Mouse (Mus musculus) C2C12 (cell line): ENCODE results near the gene Zfr. TPM values are rescaled to one million over a fixed set of nuclear protein-coding genes. Genes with fewer than 3 reads are reported as not detected.

Experiments used
- H3K27me3 ChIP-seq: one replicate; pipeline ENCODE4 v1.6.1; 2011; ENCODE audit not compliant: control insufficient read depth, insufficient read depth, insufficient read length
- H3K36me3 ChIP-seq: one replicate; pipeline ENCODE4 v1.6.1; 2011; ENCODE audit not compliant: control insufficient read depth, insufficient read depth
- H3K4me3 ChIP-seq: one replicate; pipeline ENCODE4 v1.5.1; 2011; ENCODE audit warnings: mild to moderate bottlenecking, control low read depth; ENCODE audit not compliant: poor library complexity, insufficient read depth, severe bottlenecking
- H3K79me2 ChIP-seq: one replicate; pipeline ENCODE4 v1.6.1; 2011; ENCODE audit not compliant: control insufficient read depth, insufficient read depth
- H3K79me3 ChIP-seq: one replicate; pipeline ENCODE4 v1.6.1; 2011; ENCODE audit warnings: low read depth, control low read depth
- H3ac ChIP-seq: one replicate; pipeline ENCODE3; 2011; ENCODE audit warnings: low read depth; ENCODE audit not compliant: control insufficient read depth, insufficient read length
- CEBPB ChIP-seq: IDR thresholded peaks from one replicate; pipeline ENCODE4 v1.6.1; 2011; ENCODE audit warnings: low read depth, mild to moderate bottlenecking, control low read depth, moderate library complexity
- CTCF ChIP-seq: IDR thresholded peaks from one replicate; pipeline ENCODE4 v1.5.1; 2011; ENCODE audit not compliant: control insufficient read depth, insufficient read depth, insufficient read length
- FOSL1 ChIP-seq: IDR thresholded peaks from one replicate; pipeline ENCODE4 v1.8.0; 2011; ENCODE audit warnings: mild to moderate bottlenecking, low read length; ENCODE audit not compliant: poor library complexity, insufficient read depth, severe bottlenecking
- MAX ChIP-seq: IDR thresholded peaks from one replicate; pipeline ENCODE4 v1.6.1; 2011; ENCODE audit warnings: mild to moderate bottlenecking, control low read depth
- MYOD1 ChIP-seq: IDR thresholded peaks from one replicate; pipeline ENCODE4 v1.6.1; 2011; ENCODE audit warnings: low read depth; ENCODE audit not compliant: control insufficient read depth, insufficient read length
- MYOG ChIP-seq: IDR thresholded peaks from one replicate; pipeline ENCODE4 v1.6.1; 2011; ENCODE audit not compliant: control insufficient read depth, insufficient read length; ENCODE audit errors: extremely low read depth
- USF1 ChIP-seq: IDR thresholded peaks from one replicate; pipeline ENCODE4 v1.6.1; 2011; ENCODE audit warnings: low read depth, mild to moderate bottlenecking, control low read depth, moderate library complexity
- polyA plus RNA-seq: library from polyadenylated mRNA; unstranded; fragments of >200 nt; fragmentation: generic; extraction: Trizol; gene quantifications from one replicate; pipeline ENCODE4 v1.2.1, GENCODE M21; 2012; ENCODE audit warnings: missing spikeins

Gene Zfr
- polyA plus RNA-seq, 1 experiment = 22.4 TPM

DNA sequence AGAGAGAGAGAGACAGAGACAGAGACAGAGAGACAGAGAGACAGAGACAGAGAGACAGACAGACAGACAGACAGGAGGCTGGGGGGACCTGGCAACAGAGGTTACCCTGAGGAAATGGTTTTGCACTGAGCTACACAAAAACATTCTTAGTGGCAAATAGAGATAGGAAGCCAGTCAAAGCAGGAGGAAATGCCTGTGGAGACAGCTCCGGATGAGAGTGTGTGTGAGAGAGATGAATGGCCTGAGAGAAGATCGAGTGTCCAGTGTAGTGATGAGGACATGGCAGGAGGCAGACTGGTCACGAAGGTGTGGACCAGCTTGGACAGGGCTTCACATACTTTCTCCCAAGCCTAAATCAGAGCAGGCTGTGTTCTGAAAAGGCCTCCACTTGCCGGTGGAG lies 107.4 kb downstream of the Zfr start:
- Histone ChIP-seq H3ac (no peak overlapping the region), H3K79me3 (peaks cover 75% of the 10 kb centered on the region), H3K4me3 (no peak overlapping the region), H3K79me2 (peaks cover 99% of the 10 kb centered on the region), H3K36me3 (no peaks in the 10 kb centered on the region), H3K27me3 (no peaks in the 10 kb centered on the region)
- TF ChIP-seq FOSL1 = no peak
- TF ChIP-seq MYOG = no peak
- no peak for TF ChIP-seq MAX
- no peak for TF ChIP-seq CEBPB
- TF ChIP-seq CTCF = no peak
- TF ChIP-seq USF1 = no peak

DNA sequence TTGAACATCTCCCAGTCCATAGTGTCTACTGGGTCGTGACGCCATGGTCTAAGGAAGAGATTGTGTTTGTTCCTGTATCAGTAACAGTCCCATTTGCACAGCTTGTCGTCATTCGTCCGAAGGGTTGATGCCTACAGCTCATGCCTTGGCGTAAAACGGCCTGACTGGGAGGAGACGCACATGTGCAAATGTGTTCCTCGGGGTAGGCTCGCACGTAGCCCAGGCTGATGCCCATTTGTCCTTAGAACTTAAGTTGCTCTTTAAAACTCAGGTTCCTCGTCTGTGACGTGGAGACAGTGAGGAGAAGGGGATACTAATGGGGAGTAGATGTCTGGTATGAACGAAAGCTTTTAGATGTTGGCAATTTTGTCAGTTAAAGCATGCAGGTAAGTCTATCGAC lies 109.3 kb downstream of the Zfr start:
- Histone ChIP-seq H3K79me3 (peaks cover 57% of the 10 kb centered on the region), H3K4me3 (no peak overlapping the region), H3K27me3 (no peaks in the 10 kb centered on the region), H3K36me3 (peaks cover 5% of the 10 kb centered on the region), H3ac (no peak overlapping the region), H3K79me2 (peaks cover 85% of the 10 kb centered on the region)
- no peak for TF ChIP-seq CEBPB
- TF ChIP-seq MYOD1 = no peak
- TF ChIP-seq MAX = no peak
- no peak for TF ChIP-seq CTCF
- TF ChIP-seq FOSL1 = no peak

DNA sequence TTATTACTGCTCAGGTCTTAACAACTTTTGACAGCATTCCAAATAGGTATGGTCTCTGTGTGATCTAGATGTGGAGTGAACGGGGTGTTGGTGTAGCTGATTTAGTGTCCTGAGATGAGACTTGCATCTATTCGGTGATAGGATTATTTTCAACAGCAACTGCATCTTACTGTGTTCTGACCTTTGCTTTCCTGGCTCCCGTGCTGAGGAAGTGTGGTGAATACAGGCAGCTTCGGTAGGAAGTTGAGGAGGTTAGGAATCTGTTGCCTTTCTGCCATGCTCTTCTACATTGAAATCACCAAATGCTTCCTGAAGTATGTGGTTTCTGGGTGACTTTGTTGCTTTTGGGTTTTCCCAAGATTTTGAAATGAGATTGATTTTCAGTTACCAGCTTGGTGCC lies 109.7 kb downstream of the Zfr start:
- H3ac ChIP-seq = no peak overlapping the region
- H3K36me3 ChIP-seq = peaks cover 8% of the 10 kb centered on the region
- no peak for TF ChIP-seq CEBPB
- no peak for TF ChIP-seq MYOD1
- TF ChIP-seq MAX = no peak
- TF ChIP-seq USF1 = no peak
- no peak for TF ChIP-seq MYOG
- no peak for TF ChIP-seq FOSL1
- TF ChIP-seq CTCF = no peak
- no peaks in the 10 kb centered on the region for H3K27me3 ChIP-seq
- peaks cover 80% of the 10 kb centered on the region for H3K79me2 ChIP-seq
- H3K4me3 ChIP-seq = no peak overlapping the region
- H3K79me3 ChIP-seq = peaks cover 53% of the 10 kb centered on the region

DNA sequence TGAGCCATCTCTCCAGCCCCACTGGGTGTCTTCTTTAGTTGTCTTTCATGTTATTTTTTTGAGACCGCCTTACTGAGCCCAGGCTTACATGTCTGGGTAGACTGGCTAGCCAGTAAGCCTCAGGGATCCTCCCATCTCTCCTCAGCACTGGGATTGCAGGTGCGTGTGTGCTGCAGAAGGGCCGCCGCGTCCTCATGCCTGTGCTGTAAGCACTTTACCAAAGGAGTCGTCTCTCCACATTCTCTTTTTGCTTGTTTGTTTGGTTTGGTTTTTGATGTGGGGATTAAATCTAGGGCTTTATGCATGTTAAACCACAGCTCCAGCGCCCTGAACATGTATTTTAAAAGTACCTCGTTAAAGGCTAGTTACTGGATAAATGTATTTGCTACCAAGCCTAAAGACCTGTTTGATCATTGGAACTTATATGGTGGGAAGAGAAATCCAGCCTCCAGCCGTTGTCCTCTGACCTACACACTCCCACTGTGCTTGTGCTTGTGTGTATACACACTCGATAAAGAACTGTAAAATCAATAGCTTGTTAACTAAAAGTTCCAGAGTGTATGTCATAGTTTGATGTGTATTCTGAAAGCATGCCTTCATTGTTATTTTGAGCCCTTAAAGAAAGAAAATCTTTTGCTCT lies 112.1 kb downstream of the Zfr start:
- Histone ChIP-seq H3ac (no peak overlapping the region), H3K79me2 (peaks cover 58% of the 10 kb centered on the region), H3K79me3 (peaks cover 42% of the 10 kb centered on the region), H3K36me3 (peaks cover 28% of the 10 kb centered on the region), H3K27me3 (no peaks in the 10 kb centered on the region), H3K4me3 (no peak overlapping the region)
- no peak for TF ChIP-seq USF1
- TF ChIP-seq MYOG = no peak
- TF ChIP-seq MAX = no peak
- TF ChIP-seq CEBPB = no peak
- TF ChIP-seq MYOD1 = no peak
- no peak for TF ChIP-seq CTCF
- no peak for TF ChIP-seq FOSL1

DNA sequence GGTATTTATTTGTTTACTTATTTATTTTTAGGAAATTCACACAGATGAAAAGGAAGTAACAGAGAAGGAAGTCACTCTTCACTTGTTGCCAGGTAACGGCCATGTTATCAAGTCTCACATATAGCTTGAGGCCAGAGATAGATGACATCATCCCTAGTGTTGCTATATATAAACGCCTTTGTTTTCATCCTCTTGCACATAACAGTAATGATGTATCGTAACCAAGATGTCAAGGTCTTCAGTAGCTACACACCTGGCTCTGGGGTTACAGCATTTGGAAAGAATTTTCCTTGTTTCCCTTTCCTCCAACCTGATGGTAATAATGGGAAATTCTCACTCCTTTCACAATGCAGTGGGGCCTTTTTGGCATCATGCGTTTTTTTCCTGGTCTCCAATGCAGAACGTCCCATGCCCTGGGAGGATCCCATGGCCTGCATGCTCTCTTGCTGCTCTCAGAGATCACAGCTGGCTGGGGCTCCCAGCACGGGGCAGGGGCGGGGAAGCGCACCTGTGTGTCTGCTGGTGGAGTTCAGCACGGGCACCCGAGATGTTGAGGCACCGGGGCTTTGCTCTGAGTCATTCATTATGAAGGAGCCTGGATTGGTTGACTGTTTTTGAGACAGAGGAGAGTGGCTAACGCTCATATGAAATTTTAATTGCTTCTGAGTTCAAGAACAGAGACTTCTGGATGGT lies 112.8 kb downstream of the Zfr start:
- Histone ChIP-seq H3ac (no peak overlapping the region), H3K36me3 (peaks cover 31% of the 10 kb centered on the region), H3K79me2 (peaks cover 51% of the 10 kb centered on the region), H3K4me3 (no peak overlapping the region), H3K27me3 (no peaks in the 10 kb centered on the region), H3K79me3 (peaks cover 36% of the 10 kb centered on the region)
- no peak for TF ChIP-seq CEBPB
- no peak for TF ChIP-seq CTCF
- TF ChIP-seq MYOG = no peak
- no peak for TF ChIP-seq MYOD1
- no peak for TF ChIP-seq MAX
- TF ChIP-seq FOSL1 = no peak
- no peak for TF ChIP-seq USF1

DNA sequence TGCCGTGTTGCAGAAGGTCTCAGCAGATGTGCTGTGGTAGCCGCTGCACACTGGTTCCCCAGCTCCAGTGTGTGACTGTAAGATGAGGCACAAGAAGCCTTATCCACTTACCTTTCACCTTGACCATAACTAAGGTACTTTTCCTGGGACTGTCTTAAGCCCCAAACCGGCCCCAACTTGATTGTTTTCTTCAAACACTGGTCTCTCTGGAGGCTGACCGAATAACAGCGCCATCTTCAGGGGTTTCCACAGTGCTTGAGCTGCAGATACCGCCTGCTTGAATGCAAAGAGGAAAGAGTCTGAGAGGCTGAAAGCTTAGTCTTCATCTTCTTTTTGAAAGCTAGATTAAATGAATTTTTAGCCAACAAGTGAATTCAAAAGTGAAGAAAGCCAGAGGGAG lies 113.8 kb downstream of the Zfr start:
- no peak overlapping the region for H3ac ChIP-seq
- no peak overlapping the region for H3K4me3 ChIP-seq
- H3K79me2 ChIP-seq = peaks cover 41% of the 10 kb centered on the region
- H3K36me3 ChIP-seq = peaks cover 37% of the 10 kb centered on the region
- no peak for TF ChIP-seq USF1
- TF ChIP-seq MAX = no peak
- H3K79me3 ChIP-seq = peaks cover 32% of the 10 kb centered on the region
- no peaks in the 10 kb centered on the region for H3K27me3 ChIP-seq
